Mouse (Mus musculus) stomach, embryonic 14.5 days (tissue): ENCODE measurements at regions not wholly inside any gene's neighbourhood (a gene's known extent, or its start where the extent isn't known, plus 50 kb on each side); places are given as distances from the start of the nearest gene placed in this dataset.

ENCODE experiments used
- ATAC-seq: fragments of 200-750 bp; cut with Nextera tagmentation; 2 replicates; pipeline ENCODE4 v1.8.0; 2017; ENCODE audit warnings: low read depth, moderate TSS enrichment; ENCODE audit not compliant: insufficient number of reproducible peaks, insufficient read depth, low FRiP score
- H3K27ac ChIP-seq: fragments of 300-500 bp; sonication (generic); 2 replicates; pipeline ENCODE4 v1.5.1; 2014; ENCODE audit warnings: mild to moderate bottlenecking, low read length, moderate library complexity, mixed read lengths
- H3K27me3 ChIP-seq: fragments of 300-500 bp; sonication (generic); 2 replicates; pipeline ENCODE4 v1.6.1; 2014; ENCODE audit warnings: low read length, control low read depth, mixed read lengths; ENCODE audit not compliant: control insufficient read depth, insufficient read depth
- H3K36me3 ChIP-seq: fragments of 300-500 bp; sonication (generic); 2 replicates; pipeline ENCODE4 v1.6.1; 2014; ENCODE audit warnings: mild to moderate bottlenecking, control low read depth, low read length, moderate library complexity, mixed read lengths; ENCODE audit not compliant: control insufficient read depth, insufficient read depth
- H3K4me1 ChIP-seq: fragments of 300-500 bp; sonication (generic); 2 replicates; pipeline ENCODE4 v1.6.1; 2014; ENCODE audit warnings: low read length, control low read depth, mixed read lengths; ENCODE audit not compliant: control insufficient read depth, insufficient read depth
- H3K4me2 ChIP-seq: fragments of 300-500 bp; sonication (generic); replicated peaks from 2 replicates; pipeline ENCODE4 v1.6.1; 2014; ENCODE audit warnings: low read depth, low read length, control low read depth
- H3K4me3 ChIP-seq: fragments of 300-500 bp; sonication (generic); 2 replicates; pipeline ENCODE4 v1.5.1; 2014; ENCODE audit warnings: low read depth, low read length, control low read depth
- H3K9ac ChIP-seq: fragments of 300-500 bp; sonication (generic); replicated peaks from 2 replicates; pipeline ENCODE4 v1.6.1; 2014; ENCODE audit warnings: low read depth, mild to moderate bottlenecking, control low read depth, low read length, moderate library complexity, mixed read lengths
- H3K9me3 ChIP-seq: fragments of 300-500 bp; sonication (generic); 2 replicates; pipeline ENCODE4 v1.6.1; 2016; ENCODE audit warnings: low read depth, low read length, control low read depth; ENCODE audit not compliant: control insufficient read depth
- WGBS: fragments of 180-500 bp; shearing (Covaris S2); extraction: QIAGEN DNeasy Blood & Tissue Kit; methylation state at CpG from one replicate; pipeline ENCODE4 v1.1.7; 2014; 5-methylcytosine and 5-hydroxymethylcytosine counted together

GRCm38 (mm10) chr14:47986941-47987340 lies 133.7 kb upstream of the Peli2 start:
- H3K4me1 ChIP-seq, result 0 out of 2 replicates have a peak, but pooled peaks cover 4% of the 10 kb centered on the region
- H3K27me3 ChIP-seq, result no peaks in the 10 kb centered on the region
- H3K36me3 ChIP-seq, result no peaks in the 10 kb centered on the region
- H3K4me2 ChIP-seq, result no peak overlapping the region
- 21% methylated on average over 5 of the region's 5 CpGs for WGBS
- H3K27ac ChIP-seq, result no peak overlapping the region
- no peak overlapping the region for H3K9ac ChIP-seq
- no peaks in the 10 kb centered on the region for H3K9me3 ChIP-seq
- H3K4me3 ChIP-seq, result no peak overlapping the region
- ATAC-seq, result no peak

GRCm38 (mm10) chr14:47987392-47988075 lies 133.1 kb upstream of the Peli2 start:
- Histone ChIP-seq H3K27ac (no peak overlapping the region), H3K4me1 (0 out of 2 replicates have a peak, but pooled peaks cover 4% of the 10 kb centered on the region), H3K27me3 (no peaks in the 10 kb centered on the region), H3K4me3 (no peak overlapping the region), H3K36me3 (no peaks in the 10 kb centered on the region), H3K9ac (no peak overlapping the region), H3K9me3 (no peaks in the 10 kb centered on the region), H3K4me2 (no peak overlapping the region)
- 74% methylated on average over 7 of the region's 7 CpGs for WGBS
- no peak for ATAC-seq

- 80% methylated on average over 3 of the region's 3 CpGs for WGBS
- Histone ChIP-seq H3K36me3 (no peaks in the 10 kb centered on the region), H3K4me3 (no peak overlapping the region), H3K9me3 (no peaks in the 10 kb centered on the region), H3K27me3 (no peaks in the 10 kb centered on the region), H3K9ac (no peak overlapping the region), H3K4me1 (0 out of 2 replicates have a peak, but pooled peaks cover 4% of the 10 kb centered on the region), H3K4me2 (no peak overlapping the region), H3K27ac (no peak overlapping the region)
- ATAC-seq, result no peak
Observed at GRCm38 (mm10) chr14:47988131-47988530, 132.5 kb upstream of the Peli2 start.

GRCm38 (mm10) chr14:47989315-47989714 lies 131.3 kb upstream of the Peli2 start:
- Histone ChIP-seq H3K9ac (no peak overlapping the region), H3K9me3 (no peaks in the 10 kb centered on the region), H3K4me1 (0 out of 2 replicates have a peak, but pooled peaks cover 4% of the 10 kb centered on the region), H3K4me2 (no peak overlapping the region), H3K36me3 (no peaks in the 10 kb centered on the region), H3K27ac (no peak overlapping the region), H3K27me3 (no peaks in the 10 kb centered on the region), H3K4me3 (no peak overlapping the region)
- 73% methylated on average over 5 of the region's 5 CpGs for WGBS
- no peak for ATAC-seq

- no peak overlapping the region for H3K4me2 ChIP-seq
- ATAC-seq, result no peak
- H3K9me3 ChIP-seq, result no peaks in the 10 kb centered on the region
- H3K4me1 ChIP-seq, result 0 out of 2 replicates have a peak, but pooled peaks cover 4% of the 10 kb centered on the region
- H3K4me3 ChIP-seq, result no peak overlapping the region
- no peaks in the 10 kb centered on the region for H3K36me3 ChIP-seq
- H3K9ac ChIP-seq, result no peak overlapping the region
- 75% methylated on average over 3 of the region's 3 CpGs for WGBS
- no peak overlapping the region for H3K27ac ChIP-seq
- H3K27me3 ChIP-seq, result no peaks in the 10 kb centered on the region
Observed at GRCm38 (mm10) chr14:47990716-47991115, 129.9 kb upstream of the Peli2 start.

- Histone ChIP-seq H3K36me3 (no peaks in the 10 kb centered on the region), H3K27ac (no peak overlapping the region), H3K4me1 (0 out of 2 replicates have a peak, but pooled peaks cover under 1% of the 10 kb centered on the region), H3K9ac (no peak overlapping the region), H3K9me3 (no peaks in the 10 kb centered on the region), H3K4me3 (no peak overlapping the region), H3K4me2 (no peak overlapping the region), H3K27me3 (no peaks in the 10 kb centered on the region)
- WGBS, result 87% methylated on average over 7 of the region's 7 CpGs
- no peak for ATAC-seq
Observed at GRCm38 (mm10) chr14:47991546-47991945, 129.1 kb upstream of the Peli2 start.

- WGBS, result 68% methylated on average over 5 of the region's 5 CpGs
- no peaks in the 10 kb centered on the region for H3K9me3 ChIP-seq
- no peak for ATAC-seq
- no peaks in the 10 kb centered on the region for H3K4me1 ChIP-seq
- H3K27me3 ChIP-seq, result no peaks in the 10 kb centered on the region
- no peak overlapping the region for H3K4me3 ChIP-seq
- H3K4me2 ChIP-seq, result no peak overlapping the region
- no peak overlapping the region for H3K9ac ChIP-seq
- H3K36me3 ChIP-seq, result no peaks in the 10 kb centered on the region
- H3K27ac ChIP-seq, result no peak overlapping the region
Observed at GRCm38 (mm10) chr14:47992091-47992490, 128.5 kb upstream of the Peli2 start.

- no peak overlapping the region for H3K4me3 ChIP-seq
- H3K27me3 ChIP-seq, result no peaks in the 10 kb centered on the region
- H3K4me2 ChIP-seq, result no peak overlapping the region
- no peaks in the 10 kb centered on the region for H3K9me3 ChIP-seq
- H3K27ac ChIP-seq, result no peak overlapping the region
- WGBS, result 90% methylated on average over 5 of the region's 5 CpGs
- H3K4me1 ChIP-seq, result no peaks in the 10 kb centered on the region
- no peak overlapping the region for H3K9ac ChIP-seq
- no peak for ATAC-seq
- no peaks in the 10 kb centered on the region for H3K36me3 ChIP-seq
Observed at GRCm38 (mm10) chr14:47992851-47993250, 127.8 kb upstream of the Peli2 start.

- no peak overlapping the region for H3K9ac ChIP-seq
- no peak overlapping the region for H3K27ac ChIP-seq
- H3K27me3 ChIP-seq, result no peaks in the 10 kb centered on the region
- ATAC-seq, result no peak
- H3K36me3 ChIP-seq, result no peaks in the 10 kb centered on the region
- H3K4me3 ChIP-seq, result no peak overlapping the region
- H3K4me2 ChIP-seq, result no peak overlapping the region
- WGBS, result 93% methylated on average over 8 of the region's 8 CpGs
- H3K9me3 ChIP-seq, result no peaks in the 10 kb centered on the region
- H3K4me1 ChIP-seq, result no peaks in the 10 kb centered on the region
Observed at GRCm38 (mm10) chr14:47998936-47999335, 121.7 kb upstream of the Peli2 start.
